Mouse (Mus musculus) C3H10T1/2 (cell line): ENCODE results near the gene Olfr996. TPM values are rescaled to one million over a fixed set of nuclear protein-coding genes. Genes with fewer than 3 reads are reported as not detected.

Source experiments
- polyA plus RNA-seq, 2 experiments: library from polyadenylated mRNA; unstranded; fragments of >200 nt; fragmentation: generic; extraction: Trizol; gene quantifications; one replicate each; pipeline ENCODE4 v1.2.1; 2012; ENCODE audit warnings: missing spikeins in 2 of 2

Olfr996 gene
- polyA plus RNA-seq = not detected

GRCm38 (mm10) chr2:85578915-85579314, at the start of gene Olfr996:
Olfr996 (plus strand) TSS chr2:85579215.

GRCm38 (mm10) chr2:85588648-85589047, 9.6 kb downstream of the Olfr996 start, which contains the start of gene Olfr998:
Olfr998 (plus strand) TSS chr2:85588948.

GRCm38 (mm10) chr2:85611803-85612202, 32.8 kb downstream of the Olfr996 start, which contains the start of gene Olfr1000:
Olfr1000 (minus strand) TSS chr2:85611903.

Other genes starting within 250 kb of the Olfr996 start
- not detected for gene Olfr987, start 239.9 kb upstream of the Olfr996 start, polyA plus RNA-seq
- gene Olfr988, start 216.0 kb upstream of the Olfr996 start, polyA plus RNA-seq = not detected
- not detected for gene Olfr992, start 169.7 kb upstream of the Olfr996 start, polyA plus RNA-seq
- not detected for gene Olfr993, start 164.3 kb upstream of the Olfr996 start, polyA plus RNA-seq
- gene Olfr994, start 142.8 kb upstream of the Olfr996 start, polyA plus RNA-seq = not detected
- not detected for gene Olfr995, start 135.6 kb upstream of the Olfr996 start, polyA plus RNA-seq
- gene 4833423E24Rik, start 60.2 kb upstream of the Olfr996 start, polyA plus RNA-seq = not detected
- not detected for gene Olfr998, start 9.7 kb downstream of the Olfr996 start, polyA plus RNA-seq
- gene Olfr1000, start 32.7 kb downstream of the Olfr996 start, polyA plus RNA-seq = not detected
- not detected for gene Olfr1002, start 71.5 kb downstream of the Olfr996 start, polyA plus RNA-seq
- gene Olfr154, start 85.2 kb downstream of the Olfr996 start, polyA plus RNA-seq = not detected
- gene Olfr1006, start 99.6 kb downstream of the Olfr996 start, polyA plus RNA-seq = not detected
- not detected for gene Olfr1008, start 110.2 kb downstream of the Olfr996 start, polyA plus RNA-seq
- gene Olfr1009, start 136.2 kb downstream of the Olfr996 start, polyA plus RNA-seq = not detected
- gene Olfr1012, start 183.6 kb downstream of the Olfr996 start, polyA plus RNA-seq = not detected
- not detected for gene Olfr1013, start 187.9 kb downstream of the Olfr996 start, polyA plus RNA-seq
- gene Olfr1014, start 193.5 kb downstream of the Olfr996 start, polyA plus RNA-seq = not detected
- not detected for gene Olfr1015, start 202.8 kb downstream of the Olfr996 start, polyA plus RNA-seq
- not detected for gene Olfr1016, start 223.3 kb downstream of the Olfr996 start, polyA plus RNA-seq
- not detected for gene Olfr1018, start 239.3 kb downstream of the Olfr996 start, polyA plus RNA-seq